Mouse (Mus musculus) megakaryocyte-erythroid progenitor cell, adult 5-6 weeks (primary cell): Measurements from ENCODE around the gene Daam1. TPM values are rescaled to one million over a fixed set of nuclear protein-coding genes. Genes with fewer than 3 reads are reported as not detected.

Experiments used
- ATAC-seq: replicated peaks from 2 replicates; pipeline ENCODE4 v1.8.0; 2016; ENCODE audit warnings: mild to moderate bottlenecking, inconsistent platforms; ENCODE audit not compliant: severe bottlenecking, poor library complexity, low FRiP score, low TSS enrichment
- total RNA-seq, 2 experiments: library from RNA; stranded (forward) in 1 of 2; stranded (reverse) in 1 of 2; fragments of 200-1000, 215-1000 nt in 1 of 2; fragments of >200 nt in 1 of 2; fragmentation: Nextera tagmentation in 1 of 2; gene quantifications; 2 replicates each; pipeline ENCODE4 v1.2.3; 2014 to 2017

Daam1 gene
- total RNA-seq, 2 experiments from 2014 or later: 34.9 to 45.9 TPM

DNA sequence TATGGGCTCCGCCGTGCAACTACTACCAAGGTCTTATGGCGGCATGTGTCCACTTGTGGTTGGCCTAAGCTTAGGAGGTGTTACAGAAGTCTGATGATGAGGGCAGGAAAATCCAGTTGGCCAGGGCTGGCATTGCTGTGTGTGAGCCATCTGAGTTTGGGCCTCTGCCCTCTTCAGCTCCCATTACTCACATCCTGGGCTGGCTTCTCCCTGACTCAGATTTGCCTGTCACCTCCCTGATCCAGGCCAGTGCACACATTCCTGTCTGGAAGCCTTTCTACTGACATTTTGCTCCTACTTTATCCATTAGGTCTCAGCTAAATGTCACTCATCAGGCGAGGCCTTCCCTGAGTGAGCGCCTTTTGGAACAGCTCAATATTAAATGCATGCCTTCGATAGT is 57.5 kb downstream of the Daam1 start:
- no peak for ATAC-seq

DNA sequence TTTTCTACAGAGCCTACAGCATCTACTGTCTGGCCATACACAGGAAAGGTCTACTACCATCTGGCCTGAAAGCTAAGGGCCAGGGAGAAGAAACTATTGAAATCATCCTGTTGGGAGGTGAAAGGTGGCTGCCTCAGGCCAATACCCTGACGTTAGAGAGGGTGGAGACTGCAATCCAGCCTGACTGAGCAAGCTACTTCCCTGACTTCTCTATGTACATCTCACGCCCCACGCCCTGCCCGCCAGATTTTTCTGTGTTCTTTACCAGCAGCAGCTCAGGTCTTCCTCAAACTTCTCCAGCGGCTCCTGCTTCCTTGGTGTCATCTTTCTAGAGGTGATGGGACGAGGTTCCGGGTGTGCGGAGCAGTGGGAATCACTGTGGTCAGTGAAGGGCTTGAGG is 58.4 kb downstream of the Daam1 start:
- no peak for ATAC-seq

DNA sequence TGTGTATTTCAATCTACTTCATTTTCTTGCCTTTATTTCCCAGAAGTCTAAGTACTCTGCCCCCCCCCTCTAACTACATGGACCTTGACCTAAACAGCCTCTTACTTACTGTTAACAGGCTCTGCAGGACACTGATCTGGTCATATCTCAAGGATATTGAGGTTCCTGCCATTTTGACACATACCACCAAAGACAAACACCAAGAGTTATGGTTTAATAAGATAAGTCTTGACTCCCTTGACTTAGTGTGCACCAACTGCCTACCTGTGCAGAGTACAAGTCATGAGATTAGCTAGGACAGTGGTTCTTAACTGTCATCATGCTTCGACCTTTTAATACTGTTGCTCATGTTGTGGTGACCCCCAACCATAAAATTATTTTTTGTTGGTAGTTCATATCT is 59.4 kb downstream of the Daam1 start:
- peak; percentile 41; the same call in 1 of the 2 replicates for ATAC-seq

DNA sequence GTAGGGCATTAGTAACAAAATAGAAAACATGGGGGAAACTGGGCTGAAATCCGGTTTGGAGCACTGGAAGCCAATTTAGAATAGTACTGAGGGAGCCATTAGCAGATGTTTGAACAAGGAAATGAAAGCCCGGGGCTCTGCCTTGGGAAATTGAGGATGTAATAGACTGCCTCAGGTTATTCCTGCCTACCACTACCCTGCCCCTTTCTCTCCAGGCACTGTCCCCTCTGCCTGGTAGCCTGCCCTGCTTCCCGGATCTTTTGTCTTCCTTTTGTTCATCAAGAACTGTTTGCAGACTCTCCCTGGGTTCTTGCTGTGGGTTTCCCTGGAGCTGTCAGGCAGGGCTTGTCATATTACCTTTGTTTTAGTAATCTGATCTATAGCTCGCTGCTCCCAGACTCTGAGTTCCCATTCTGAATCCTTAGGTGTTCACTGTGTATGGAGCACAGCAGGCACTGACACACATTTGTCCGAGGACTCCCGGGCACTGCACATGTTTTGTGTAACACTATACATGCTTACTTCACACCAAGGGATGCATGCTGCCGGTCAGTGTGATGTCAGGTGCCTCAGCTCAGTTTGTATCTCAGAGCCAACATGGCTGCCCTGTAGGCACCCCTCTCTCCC is 61.0 kb downstream of the Daam1 start:
- no peak for ATAC-seq

DNA sequence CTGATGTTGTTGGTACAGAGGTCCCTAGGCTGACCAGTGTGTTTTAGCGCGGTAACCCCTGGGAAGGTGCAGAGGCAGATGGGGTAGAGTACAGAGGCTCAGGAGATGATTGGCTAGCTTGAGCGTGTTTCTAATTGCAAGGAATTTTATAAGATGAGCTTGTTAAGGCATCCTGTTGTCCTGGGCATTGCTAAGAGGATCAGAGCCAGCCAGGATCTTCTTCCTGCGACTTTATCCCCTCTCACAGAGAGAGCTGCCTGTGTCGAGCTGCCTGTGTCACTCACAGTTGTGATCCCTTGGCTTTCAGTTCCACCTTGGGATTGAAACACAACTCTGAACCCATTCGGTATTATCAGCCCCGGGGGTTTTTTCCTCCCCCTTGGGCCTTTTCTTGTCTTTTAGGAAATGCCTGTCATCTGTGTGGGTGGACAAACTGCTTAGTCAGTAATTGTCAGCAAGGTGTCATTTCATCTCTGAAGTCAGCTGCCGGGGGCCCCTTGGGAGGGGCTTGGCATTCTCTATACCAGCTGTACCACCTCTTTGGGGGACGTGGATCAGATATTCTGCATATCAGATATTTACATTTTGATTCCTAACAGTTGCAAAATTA is 62.2 kb downstream of the Daam1 start:
- no peak for ATAC-seq

DNA sequence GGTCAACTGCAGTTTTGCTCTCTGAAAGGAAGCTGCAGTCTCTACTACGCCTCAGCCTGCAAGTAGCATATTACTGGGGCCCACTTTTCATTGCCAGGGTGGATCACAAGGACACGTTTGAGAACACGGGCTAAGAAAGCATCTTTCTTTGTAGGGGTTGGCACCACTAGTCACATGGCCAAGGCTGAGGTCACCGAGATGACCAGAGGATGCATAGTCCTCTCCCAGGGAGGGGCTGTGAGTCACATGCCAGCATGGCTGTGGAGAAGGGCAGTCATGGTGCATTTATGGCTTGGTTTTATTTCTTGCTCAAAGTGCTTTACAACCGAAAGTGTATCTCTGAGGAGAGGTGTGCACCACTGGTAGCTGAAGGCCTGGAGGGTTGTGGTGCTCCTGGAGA is 67.4 kb downstream of the Daam1 start:
- ATAC-seq: no peak

DNA sequence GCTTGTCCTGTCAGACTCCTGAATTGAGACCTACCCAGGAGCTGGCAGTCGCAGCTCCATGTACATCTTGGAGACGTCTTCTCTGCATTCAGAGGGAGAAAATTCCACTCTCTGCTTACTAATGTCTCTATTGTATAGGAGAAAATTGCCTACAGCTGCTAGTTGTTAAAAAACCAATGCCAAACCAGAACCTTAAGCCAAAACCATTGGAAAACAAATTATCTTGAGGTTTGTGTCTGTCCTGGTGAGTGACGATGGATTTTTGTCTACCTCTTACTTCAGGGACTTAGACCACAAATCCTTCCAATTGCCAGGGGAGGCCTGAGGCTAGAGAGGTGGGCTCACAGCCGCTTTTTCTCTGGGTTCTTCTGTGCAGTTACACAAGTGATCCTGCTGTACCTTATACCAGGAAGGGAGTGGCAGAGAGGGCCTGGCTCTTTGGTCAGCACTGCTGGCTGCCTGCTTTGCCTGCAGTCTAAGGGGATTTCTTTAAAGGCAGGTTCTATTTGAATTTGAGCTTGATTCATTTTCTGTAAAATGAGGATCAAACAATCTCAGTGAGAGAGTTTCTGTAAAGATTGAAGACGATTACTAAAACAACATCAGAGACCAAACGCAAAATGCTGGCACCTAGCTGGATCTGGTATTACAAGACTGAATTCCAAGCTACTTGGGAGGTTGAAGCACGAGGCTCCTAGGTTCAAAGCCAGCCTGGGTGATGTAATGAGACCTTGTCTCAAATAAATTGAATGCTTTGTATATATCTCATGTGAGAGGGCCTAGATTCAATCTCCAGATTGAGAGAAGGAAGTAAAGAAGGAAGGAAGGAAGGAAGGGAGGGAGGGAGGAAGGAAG is 68.0 kb downstream of the Daam1 start:
- no peak for ATAC-seq

DNA sequence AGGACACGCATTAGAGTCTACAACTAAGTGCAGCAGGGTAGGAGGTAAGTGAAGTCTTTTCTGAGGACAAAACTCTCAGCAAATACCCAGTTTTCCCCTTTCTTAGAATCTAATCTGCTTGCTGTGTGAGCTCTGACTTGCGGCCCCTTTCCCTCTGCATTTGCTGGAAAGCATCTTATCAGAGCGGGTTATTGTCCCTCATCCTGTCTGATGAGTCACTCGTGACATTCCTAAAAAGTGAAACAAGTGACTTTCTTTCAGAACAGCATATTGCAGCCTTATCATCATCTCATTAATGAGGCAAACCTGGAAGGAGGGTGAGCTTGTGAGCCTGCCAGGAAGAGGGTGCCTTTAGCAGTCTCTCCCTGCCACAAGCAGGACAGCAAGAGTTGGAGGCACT is 68.7 kb downstream of the Daam1 start:
- no peak for ATAC-seq

DNA sequence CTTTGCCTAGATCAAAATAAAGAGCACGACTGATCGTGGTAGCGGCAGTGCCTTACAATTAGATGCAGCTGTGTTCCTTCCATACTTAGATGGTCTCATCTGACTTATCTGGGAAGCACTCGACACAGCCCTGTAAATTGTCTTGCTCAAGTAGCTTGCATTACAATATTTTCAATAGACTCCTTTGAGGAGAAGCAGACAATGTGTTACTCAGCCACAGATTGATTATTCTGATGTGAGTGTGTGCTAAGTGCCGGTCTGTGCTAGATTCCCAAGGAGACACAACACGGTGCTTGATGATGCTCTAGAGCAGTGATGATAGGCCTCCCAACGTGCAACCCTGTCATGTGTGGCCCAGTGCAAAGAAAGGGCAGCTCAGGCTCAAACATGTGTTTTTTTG is 70.3 kb downstream of the Daam1 start:
- no peak for ATAC-seq

DNA sequence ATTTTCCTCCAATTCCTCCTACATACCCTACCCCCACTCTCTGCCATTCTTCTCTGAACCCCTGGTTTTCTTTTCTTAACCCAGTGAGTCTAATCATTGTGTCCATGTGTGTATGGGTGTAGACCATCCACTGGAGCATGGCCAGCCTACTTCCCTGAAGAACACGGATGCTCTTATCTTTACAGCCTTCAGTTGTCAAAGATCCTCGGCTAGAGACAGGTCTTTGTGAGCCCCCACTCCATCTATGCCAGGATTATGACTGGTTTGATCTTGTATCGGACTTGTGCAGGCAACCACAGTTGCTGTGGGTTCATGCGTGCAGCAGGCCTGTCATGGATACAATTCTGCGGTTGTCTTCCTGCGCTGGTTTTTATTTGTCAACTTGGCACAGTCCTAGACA is 71.0 kb downstream of the Daam1 start:
- ATAC-seq: peak; percentile 69

DNA sequence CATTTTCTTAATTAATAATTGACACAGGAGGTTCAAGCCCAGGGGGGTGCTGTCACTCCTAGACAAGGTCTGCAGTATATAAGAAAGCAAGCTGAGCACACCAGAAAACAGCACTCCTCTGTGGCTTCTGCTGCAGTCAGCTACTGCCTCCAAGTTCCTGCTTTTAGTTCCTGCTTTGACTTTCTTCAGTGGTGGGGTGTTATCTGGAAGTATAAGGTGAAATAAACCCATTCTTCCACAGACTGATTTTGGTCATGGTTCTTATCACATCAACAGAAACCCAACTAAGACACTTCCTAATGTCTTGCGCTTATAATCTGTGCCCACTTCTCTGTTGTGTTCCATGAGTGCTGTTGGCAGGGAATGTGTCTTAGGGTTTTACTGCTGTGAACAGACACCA is 71.4 kb downstream of the Daam1 start:
- no peak for ATAC-seq

DNA sequence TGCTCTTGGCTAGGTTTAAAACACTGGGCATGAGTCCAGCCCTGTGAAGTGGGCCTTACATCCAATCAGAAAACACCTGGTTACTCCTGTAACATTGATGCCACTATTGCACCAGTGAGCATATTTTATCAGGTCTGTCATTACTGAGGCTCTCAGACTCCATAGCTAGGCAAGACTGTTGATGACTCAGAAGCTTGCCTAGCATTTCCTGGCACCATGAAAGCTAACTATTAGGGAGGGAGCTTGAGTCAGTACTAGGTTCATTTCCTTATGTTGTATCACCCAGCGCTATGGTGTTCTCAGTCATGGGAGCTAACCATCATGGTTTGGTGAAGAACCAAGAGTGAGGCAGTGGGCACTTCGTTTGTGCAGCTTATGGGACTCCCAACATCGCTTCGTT is 72.3 kb downstream of the Daam1 start:
- ATAC-seq: no peak

DNA sequence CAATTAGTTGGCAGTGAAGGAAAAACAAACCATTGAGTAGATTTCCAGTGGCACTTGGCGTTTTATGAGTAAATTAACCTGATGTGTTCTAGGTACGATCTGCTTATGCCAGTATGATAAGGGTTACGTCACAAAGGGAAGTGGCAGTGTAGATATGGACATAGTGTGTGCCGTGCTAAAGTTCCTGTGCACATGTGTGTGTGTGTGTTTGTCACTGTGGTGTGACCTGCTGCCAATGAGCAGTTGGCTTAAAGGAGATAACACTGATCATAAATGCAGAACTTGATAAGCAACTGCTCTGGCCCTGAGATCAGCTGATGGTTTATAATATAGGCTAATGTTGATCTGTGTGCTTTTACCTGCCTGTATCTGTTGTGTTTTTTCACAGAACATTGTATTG is 73.4 kb downstream of the Daam1 start:
- peak; percentile 90 for ATAC-seq

DNA sequence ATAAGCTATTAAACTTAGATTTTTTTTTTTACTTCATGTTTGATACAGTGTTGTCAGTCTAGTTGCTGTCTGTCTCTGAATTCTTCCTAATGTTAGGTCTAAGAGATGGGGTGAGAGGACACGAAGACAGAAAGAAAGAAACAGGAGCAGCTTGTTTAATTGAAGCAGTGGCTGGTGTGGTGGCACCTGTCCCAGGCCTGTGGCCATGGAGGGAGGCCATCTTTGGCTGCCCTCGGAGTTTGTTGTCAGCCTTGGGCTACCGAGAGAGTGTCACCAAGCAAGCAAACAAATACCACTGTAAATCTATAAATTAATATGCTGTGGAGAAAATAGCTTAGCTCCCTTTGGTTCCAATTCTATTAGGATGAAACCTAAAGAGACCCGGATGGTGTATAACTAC is 74.0 kb downstream of the Daam1 start:
- ATAC-seq: no peak

DNA sequence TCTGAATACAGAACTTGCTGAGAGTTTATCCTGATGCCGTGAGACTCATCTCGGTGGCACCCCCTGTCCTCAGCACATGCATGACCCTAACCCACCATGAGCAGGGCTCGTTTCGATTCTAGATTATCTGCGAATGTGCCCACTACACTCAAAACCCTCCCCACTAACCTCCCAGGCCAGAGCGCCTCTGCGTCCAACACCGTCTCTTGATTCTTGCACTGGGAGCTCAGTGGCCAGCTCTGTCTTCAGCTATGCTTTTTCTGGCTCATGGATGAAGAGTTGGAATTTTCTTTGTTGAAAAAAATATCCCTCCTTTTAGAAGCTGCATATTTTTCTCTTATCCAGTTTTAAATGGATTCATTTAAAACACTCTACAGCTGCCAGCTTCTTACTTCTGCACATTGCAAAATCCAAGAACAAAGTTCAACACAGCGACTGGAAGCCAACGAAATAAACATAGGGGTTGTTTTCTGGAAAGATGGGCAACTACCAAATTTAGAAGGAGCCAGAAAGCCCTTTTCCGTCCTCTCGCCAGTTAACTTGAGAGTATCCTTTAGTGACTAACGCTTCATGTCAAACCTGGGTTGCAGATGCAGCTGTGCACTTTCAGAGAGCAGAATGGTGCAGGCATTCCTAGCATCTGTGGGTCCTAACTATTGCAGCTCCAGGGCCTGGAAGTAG is 74.9 kb downstream of the Daam1 start:
- no peak for ATAC-seq

DNA sequence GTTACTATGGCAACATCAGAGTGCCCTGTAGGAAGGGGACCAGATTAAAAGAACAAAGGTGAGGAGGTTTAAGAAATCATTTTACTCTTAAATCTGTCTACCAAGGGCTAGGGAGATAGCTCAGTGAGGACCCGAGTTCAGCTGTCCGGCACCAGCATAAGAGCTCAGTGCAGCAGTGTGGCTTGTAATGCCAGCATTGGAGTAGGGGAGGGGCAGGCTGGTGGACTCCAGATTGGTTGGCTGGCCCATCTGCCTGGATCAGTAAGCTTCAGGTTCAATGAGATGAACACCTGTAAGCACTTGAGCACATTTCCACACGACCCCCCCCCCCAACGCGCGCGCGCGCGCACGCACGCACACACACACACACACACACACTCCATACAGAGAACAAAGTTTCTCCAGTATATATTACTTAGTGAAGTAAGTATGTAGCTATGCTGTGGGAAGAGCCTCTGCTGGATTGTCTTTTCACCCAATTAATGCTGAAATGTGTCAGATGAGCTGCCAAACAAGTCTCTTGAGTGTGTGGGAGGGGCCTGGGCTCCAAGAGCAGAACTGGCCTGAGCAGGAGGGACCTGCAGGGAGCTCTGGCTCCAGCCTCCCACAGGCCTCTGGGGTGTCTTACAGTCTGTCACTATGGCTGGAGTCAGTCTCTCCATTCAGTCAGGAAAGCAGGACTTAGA is 75.8 kb downstream of the Daam1 start:
- no peak for ATAC-seq

DNA sequence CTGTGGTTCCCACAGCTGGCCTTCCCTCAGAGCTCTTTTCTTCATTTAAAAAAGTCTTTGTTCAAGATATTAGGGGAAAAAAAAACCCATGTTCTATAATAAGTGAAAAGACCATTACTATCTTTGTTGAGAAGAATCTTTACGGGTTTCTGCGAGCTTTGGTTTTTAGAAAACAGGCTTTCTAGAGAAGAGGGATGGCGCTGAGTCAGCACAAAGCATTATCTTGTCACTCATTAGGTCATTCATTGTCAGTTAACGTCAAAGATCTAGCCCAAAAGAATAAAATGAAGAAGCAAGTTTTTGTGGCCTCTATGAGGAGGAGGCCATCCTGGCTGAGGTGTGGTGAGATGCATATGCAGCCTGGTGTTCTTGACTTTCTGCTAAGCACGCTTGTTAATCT is 78.1 kb downstream of the Daam1 start:
- ATAC-seq: no peak

DNA sequence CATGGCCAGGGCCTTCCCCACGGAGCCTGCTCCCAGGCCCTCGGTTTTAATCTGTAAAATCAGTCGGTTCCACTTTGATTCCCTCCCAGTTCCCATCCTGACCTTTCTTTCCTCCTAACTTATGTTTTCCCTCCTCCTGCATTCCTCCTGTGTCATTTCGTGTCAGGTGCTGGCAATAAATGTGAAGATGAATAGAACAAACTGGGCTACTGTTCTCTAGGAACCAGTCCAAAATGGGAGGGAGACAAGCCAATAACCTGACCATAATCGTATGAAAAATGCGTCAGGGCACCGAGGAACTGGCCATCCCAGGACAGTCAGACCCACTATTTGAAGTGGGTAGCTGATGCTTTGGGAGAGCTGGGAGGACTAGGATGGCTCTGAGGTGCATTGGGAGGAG is 79.4 kb downstream of the Daam1 start:
- ATAC-seq: no peak

DNA sequence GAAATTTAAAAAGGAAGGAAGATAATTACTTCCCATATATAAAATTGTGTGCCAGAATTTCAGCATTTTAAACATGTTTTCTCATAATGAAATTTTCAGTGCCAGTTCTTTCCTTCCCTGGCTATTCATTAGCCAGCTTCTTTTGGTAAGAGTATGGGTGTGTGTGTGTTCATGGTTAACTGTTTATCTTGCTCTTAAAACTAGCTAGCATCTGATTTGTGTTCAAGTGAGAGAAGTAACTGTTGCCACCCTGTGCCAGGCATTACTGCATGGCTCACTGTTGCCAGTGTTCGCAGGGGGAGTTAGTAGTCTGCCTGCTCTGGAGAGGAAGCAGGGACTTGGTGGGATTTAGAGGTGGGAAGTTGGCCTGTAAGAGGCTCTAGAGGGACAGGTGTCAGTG is 81.4 kb downstream of the Daam1 start:
- ATAC-seq: no peak

DNA sequence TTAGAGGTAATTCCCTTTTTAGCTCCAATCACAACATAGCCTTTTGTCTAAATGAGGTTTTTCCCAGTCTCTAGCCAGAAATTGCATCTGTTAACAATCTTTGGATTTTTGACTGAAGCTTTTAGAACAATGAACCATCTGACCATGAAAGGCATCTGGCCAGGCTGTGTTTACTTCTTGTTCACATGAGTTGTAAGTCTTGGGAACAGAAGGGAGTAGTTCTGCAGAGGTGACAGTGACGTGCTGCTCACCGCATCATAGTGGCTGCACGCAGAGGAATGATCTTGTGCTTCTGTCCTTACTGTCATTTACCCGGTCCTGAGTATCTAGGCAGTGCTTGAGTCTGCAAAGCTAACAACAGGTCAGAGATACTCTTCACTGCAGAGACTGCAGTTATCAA is 88.3 kb downstream of the Daam1 start:
- ATAC-seq: no peak
